Mouse (Mus musculus) brain, embryonic 14.5 days (tissue): ENCODE measurements at regions not wholly inside any gene's neighbourhood (a gene's known extent, or its start where the extent isn't known, plus 50 kb on each side); places are given as distances from the start of the nearest gene placed in this dataset.

Source experiments
- DNase-seq: peaks from one replicate; pipeline ENCODE4 v3.0.0-alpha.2; 2011; ENCODE audit warnings: low read depth
- CTCF ChIP-seq: fragments of 200-500 bp; IDR thresholded peaks from 2 replicates; pipeline ENCODE4 v1.5.1; 2012; ENCODE audit warnings: inconsistent platforms, mild to moderate bottlenecking, moderate library complexity, borderline replicate concordance; ENCODE audit not compliant: insufficient read depth, insufficient read length; ENCODE audit errors: extremely low read depth
- POLR2A ChIP-seq: fragments of 200-500 bp; IDR thresholded peaks from 2 replicates; pipeline ENCODE4 v1.6.1; 2012; ENCODE audit warnings: mild to moderate bottlenecking, inconsistent platforms, borderline replicate concordance; ENCODE audit not compliant: poor library complexity, insufficient read depth, insufficient read length, severe bottlenecking; ENCODE audit errors: extremely low read depth

- no peak for DNase-seq
Observed at GRCm38 (mm10) chr7:136809576-136809975, 84.8 kb upstream of the Mgmt start.

GRCm38 (mm10) chr7:136813691-136814325 is 80.6 kb upstream of the Mgmt start:
- TF ChIP-seq POLR2A (no peak), CTCF (no peak)
- DNase-seq, result no peak

More at GRCm38 (mm10) chr7:136809576-136809975, 84.8 kb upstream of the Mgmt start:
- TF ChIP-seq CTCF (no peak), POLR2A (no peak)

DNA sequence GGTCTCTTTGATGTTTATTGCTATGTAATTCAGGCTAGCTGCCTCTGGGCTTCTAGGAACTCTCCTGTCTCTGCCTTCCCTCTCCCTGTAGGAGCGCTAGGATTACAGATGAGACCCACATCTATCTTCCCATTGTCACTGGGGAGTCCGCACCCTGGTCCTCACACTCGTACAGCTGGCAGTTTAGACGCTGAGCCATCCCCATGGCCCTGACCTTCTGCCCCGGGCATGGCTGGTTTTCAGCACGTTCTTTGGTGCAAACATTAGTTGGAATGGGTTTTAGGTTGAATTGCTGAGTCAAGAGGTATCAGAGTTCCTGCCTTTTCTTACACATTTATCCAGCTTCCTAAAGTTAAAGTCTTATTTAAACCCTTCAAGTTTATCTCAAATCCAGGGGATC is 79.7 kb upstream of the Mgmt start:
- DNase-seq, result no peak
- TF ChIP-seq POLR2A, result no peak
- TF ChIP-seq CTCF, result no peak

DNA sequence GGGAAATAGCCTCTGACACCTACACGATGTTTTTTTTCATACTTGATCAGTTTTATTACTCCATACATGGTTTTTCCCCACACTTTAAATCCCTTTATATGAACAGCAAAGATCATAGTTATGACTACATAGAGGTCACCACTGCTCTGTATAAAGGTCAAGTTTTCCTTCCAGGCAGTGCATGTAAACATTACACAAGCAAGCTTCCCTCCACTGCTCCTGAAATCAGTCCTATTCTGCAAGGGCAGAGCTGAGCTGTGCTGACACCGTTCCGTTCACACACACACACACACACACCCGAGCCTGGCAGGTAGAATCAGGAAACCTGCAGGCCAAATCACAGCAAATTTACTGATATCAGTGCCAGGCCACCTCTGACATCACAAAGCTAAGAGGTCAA is 74.1 kb upstream of the Mgmt start:
- no peak for DNase-seq
- TF ChIP-seq POLR2A (no peak), CTCF (no peak)

GRCm38 (mm10) chr7:136825647-136826046 is 68.8 kb upstream of the Mgmt start:
- DNase-seq, result peak; percentile 74
- TF ChIP-seq CTCF (no peak), POLR2A (no peak)

DNA sequence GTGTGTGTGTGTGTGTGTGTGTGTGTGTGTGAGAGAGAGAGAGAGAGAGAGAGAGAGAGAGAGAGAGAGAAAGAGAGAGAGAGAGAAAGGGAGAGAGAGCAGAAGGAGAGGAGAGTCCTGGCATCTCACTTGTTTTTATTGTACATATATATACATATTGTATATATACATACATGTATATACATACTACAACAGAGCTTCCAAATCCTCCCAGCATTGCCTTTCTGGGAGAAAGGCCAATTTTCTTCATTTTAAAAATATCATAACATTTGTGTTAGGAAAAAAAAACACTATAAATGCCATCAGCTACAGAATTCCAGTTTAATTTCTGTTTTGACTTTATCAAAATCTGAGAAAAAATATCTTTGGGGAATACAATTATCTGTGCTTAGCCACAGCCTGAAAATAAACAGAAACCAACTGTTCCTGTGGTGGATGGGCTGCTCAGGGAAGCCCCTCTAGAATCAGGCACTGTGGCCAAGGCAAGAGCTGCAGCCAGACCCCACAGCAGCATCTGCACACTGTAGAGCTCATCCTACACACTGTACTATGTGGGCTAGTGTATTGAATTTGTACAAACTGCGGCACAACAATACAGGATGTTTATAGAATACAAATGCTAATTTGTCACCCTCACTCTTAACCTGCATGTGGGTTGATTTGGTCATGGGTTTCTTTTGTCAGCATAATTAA is 64.6 kb upstream of the Mgmt start:
- no peak for TF ChIP-seq CTCF
- TF ChIP-seq POLR2A, result no peak
- peak; percentile 56 for DNase-seq

DNA sequence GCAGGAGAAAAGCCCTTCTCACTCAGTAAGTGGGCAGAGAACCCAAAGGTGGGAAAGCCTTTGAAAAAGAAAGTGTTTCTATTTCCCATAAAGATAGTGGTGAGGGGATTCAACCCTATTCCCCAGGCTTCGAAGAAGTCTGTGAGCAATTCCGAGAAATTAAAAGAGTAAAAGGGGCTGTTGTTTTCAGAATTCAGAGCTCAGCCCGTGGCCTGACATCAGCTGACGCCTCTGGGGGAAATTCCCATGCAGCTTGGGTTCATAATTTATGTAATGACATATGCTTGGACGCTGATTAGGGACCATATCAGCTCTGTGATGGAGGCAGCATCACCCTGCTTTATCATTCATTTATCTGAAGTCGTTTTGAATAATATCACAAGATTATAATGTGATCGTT is 62.0 kb upstream of the Mgmt start:
- no peak for DNase-seq
- TF ChIP-seq CTCF (no peak), POLR2A (no peak)

DNA sequence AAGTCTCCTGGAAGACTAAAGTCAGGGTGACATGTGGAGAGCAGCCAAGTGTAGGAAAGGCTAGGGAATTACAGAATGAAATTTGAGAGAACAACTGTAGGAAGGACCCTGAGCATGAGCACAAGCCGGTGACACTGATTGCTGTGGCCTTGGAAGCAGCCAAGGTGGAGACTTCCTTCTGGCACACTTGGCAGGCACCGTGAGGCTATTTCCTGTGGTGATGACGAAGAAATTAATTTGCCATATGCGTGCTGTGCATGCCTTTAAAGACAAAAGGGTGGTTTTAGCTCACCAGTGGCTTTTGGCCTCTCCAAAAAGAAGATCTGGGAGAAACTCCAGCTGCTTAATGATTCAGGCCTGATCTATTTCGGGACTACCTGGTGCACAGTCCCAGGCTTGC is 55.4 kb upstream of the Mgmt start:
- no peak for TF ChIP-seq CTCF
- TF ChIP-seq POLR2A, result no peak
- DNase-seq, result no peak

GRCm38 (mm10) chr7:136840224-136840623 is 54.2 kb upstream of the Mgmt start:
- DNase-seq, result no peak
- TF ChIP-seq CTCF (no peak), POLR2A (no peak)

GRCm38 (mm10) chr7:136842751-136843150 is 51.7 kb upstream of the Mgmt start:
- TF ChIP-seq CTCF, result no peak
- TF ChIP-seq POLR2A, result no peak

GRCm38 (mm10) chr7:136844282-136844681 is 50.1 kb upstream of the Mgmt start:
- no peak for DNase-seq
- TF ChIP-seq POLR2A (no peak), CTCF (no peak)

More at GRCm38 (mm10) chr7:136842751-136843150, 51.7 kb upstream of the Mgmt start:
- DNase-seq, result no peak
